Comparison of ENCODE assay signal across 8 mouse cellular contexts in the genomic region with DNA sequence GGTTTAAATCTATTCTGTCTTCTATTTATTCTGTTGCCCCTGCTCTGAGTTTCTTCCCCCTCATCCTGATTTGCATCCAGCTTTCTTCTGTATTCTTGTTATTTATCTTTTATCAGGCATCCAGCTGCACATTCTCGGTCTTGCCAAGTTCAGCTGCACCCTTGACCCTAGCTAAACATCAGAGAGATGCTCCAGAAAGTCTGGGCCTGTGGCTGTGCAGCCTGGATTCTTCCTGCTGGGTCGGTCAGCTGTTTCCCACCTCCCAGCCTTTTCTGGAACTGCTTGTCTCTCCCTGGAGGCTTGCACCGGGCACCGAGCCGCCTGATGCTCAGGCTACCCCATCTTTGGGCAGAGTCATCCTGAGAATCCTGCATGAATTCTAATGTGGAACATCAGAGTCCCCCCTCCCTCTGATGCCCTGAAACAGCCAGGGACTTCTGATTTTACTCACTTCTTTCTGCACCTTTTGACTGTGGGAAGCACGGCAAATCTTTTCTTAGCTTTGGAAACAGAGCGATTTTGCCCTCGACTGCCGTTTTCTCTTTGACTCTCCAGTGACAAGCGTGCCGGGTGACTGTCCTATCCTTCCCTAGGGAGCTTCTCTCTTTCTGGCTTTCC. TPM values are rescaled to one million over a fixed set of nuclear protein-coding genes. Genes with fewer than 3 reads are reported as not detected.
DNase-seq lines count a peak whose midpoint lies in the region.

No protein-coding gene starts in this region.

- peak; percentile 28 to 50 for DNase-seq in adrenal gland, postnatal 36 days
- DNase-seq in adrenal gland, adult 8-10 months, result no peak
- peak; percentile 18 to 84 for DNase-seq in left cerebral cortex, postnatal 10 days (ENCODE audit: extremely low spot score in 1 of 2, low spot score in 2 of 2)
- DNase-seq in left cerebral cortex, adult 18-20 months (ENCODE audit: low spot score in 2 of 2), result no peak
- DNase-seq in heart, postnatal 4 days, result peak; percentile 33
- DNase-seq in lung, postnatal 4 days, result peak; percentile 67 to 85
- no peak for DNase-seq in thymus, postnatal 36 days
- DNase-seq in retina, embryonic 14.5 days (ENCODE audit: low spot score), result no peak

- intact Hi-C loops in left cerebral cortex, postnatal 10 days (cut with DNase I), result no loop called here

RNA-seq across cellular contexts. Expression of a gene that starts 30.5 kb away (rescaled TPM):
- total RNA-seq in adrenal gland, postnatal 36 days (2021), result 10 to 100 TPM; 19.3 to 25.1 TPM
- 10 to 100 TPM; 15.9 to 21.1 (median 18.1) TPM for total RNA-seq in adrenal gland, adult 8-10 months (2022)
- total RNA-seq in left cerebral cortex, postnatal 10 days (2021), result 10 to 100 TPM; 27.4 to 27.6 TPM
- total RNA-seq in left cerebral cortex, adult 18-20 months (2021), result 10 to 100 TPM; 23.9 to 26.1 TPM
- total RNA-seq in heart, postnatal 4 days (2021), result 10 to 100 TPM in 1 of 2 experiments, 1 to 10 TPM in 1; 5.5 to 11.8 TPM

Comparison
In these comparisons a context has a peak if more than half of its experiments do, and no peak if none do; other contexts are left out.
1. DNase-seq: peak in adrenal gland, postnatal 36 days (2 of 2), left cerebral cortex, postnatal 10 days (2 of 2), heart, postnatal 4 days (single experiment) and lung, postnatal 4 days (2 of 2); none in adrenal gland, adult 8-10 months (single experiment), left cerebral cortex, adult 18-20 months (0 of 2), thymus, postnatal 36 days (0 of 2) and retina, embryonic 14.5 days (single experiment).